Mouse (Mus musculus): ENCODE data around the gene Gm10198. TPM values are rescaled to one million over a fixed set of nuclear protein-coding genes. Genes with fewer than 3 reads are reported as not detected.

Gm10198 gene
- total RNA-seq (2021), result not detected
- long read RNA-seq, experiment 1, result 0 reads
- long read RNA-seq, experiment 2, result 0 reads

- DNase-seq, result no peak
Observed at GRCm38 (mm10) chr13:111592485-111592884, at the start of gene Gm10198. Gene Gm10198 (plus strand): TSS chr13:111592785.

- no peak for DNase-seq
Observed at GRCm38 (mm10) chr13:111545286-111545685, 47.3 kb upstream of the Gm10198 start.

- DNase-seq, result no peak
Observed at GRCm38 (mm10) chr13:111552769-111553168, 39.8 kb upstream of the Gm10198 start.

GRCm38 (mm10) chr13:111553182-111553581 lies 39.4 kb upstream of the Gm10198 start:
- no peak for DNase-seq

GRCm38 (mm10) chr13:111553941-111554340 lies 38.6 kb upstream of the Gm10198 start:
- DNase-seq, result no peak

- DNase-seq, result no peak
Observed at GRCm38 (mm10) chr13:111555333-111555732, 37.3 kb upstream of the Gm10198 start.

- DNase-seq, result no peak
Observed at GRCm38 (mm10) chr13:111556375-111556774, 36.2 kb upstream of the Gm10198 start.

- no peak for DNase-seq
Observed at GRCm38 (mm10) chr13:111560152-111560551, 32.4 kb upstream of the Gm10198 start.

GRCm38 (mm10) chr13:111562595-111562994 lies 30.0 kb upstream of the Gm10198 start:
- DNase-seq, result no peak

GRCm38 (mm10) chr13:111574196-111574595 lies 18.4 kb upstream of the Gm10198 start:
- no peak for DNase-seq

GRCm38 (mm10) chr13:111577177-111577576 lies 15.4 kb upstream of the Gm10198 start:
- DNase-seq, result no peak

- no peak for DNase-seq
Observed at GRCm38 (mm10) chr13:111580054-111580453, 12.5 kb upstream of the Gm10198 start.

- DNase-seq, result no peak
Observed at GRCm38 (mm10) chr13:111598111-111598510, 5.5 kb downstream of the Gm10198 start.

GRCm38 (mm10) chr13:111601383-111601782 lies 8.8 kb downstream of the Gm10198 start:
- DNase-seq, result no peak

GRCm38 (mm10) chr13:111604826-111605225 lies 12.2 kb downstream of the Gm10198 start:
- DNase-seq, result no peak

- DNase-seq, result no peak
Observed at GRCm38 (mm10) chr13:111616168-111617125, 23.9 kb downstream of the Gm10198 start.

GRCm38 (mm10) chr13:111620433-111620832 lies 27.8 kb downstream of the Gm10198 start:
- DNase-seq, result no peak

- DNase-seq, result no peak
Observed at GRCm38 (mm10) chr13:111622425-111622824, 29.8 kb downstream of the Gm10198 start.

- no peak for DNase-seq
Observed at GRCm38 (mm10) chr13:111623112-111623511, 30.5 kb downstream of the Gm10198 start.

- no peak for DNase-seq
Observed at GRCm38 (mm10) chr13:111624115-111624514, 31.5 kb downstream of the Gm10198 start.

GRCm38 (mm10) chr13:111634163-111635160 lies 41.9 kb downstream of the Gm10198 start:
- no peak for DNase-seq

GRCm38 (mm10) chr13:111640319-111640718 lies 47.7 kb downstream of the Gm10198 start:
- no peak for DNase-seq

All from gastrocnemius, postnatal 25 days (tissue).